Mouse (Mus musculus): Measurements from ENCODE around the gene Vmn1r55. TPM values are rescaled to one million over a fixed set of nuclear protein-coding genes. Genes with fewer than 3 reads are reported as not detected.
"Not testable (repeated sequence)": the region's sequence is repeated elsewhere in the genome, so short reads cannot be mapped to it uniquely, and the experiment has no call there.

Gene Vmn1r55
- 0.01 and 0.05 TPM in 2 replicates for polyA plus RNA-seq (2014; fragmentation: Nextera tagmentation; extraction: Ambion mirVana)

DNA sequence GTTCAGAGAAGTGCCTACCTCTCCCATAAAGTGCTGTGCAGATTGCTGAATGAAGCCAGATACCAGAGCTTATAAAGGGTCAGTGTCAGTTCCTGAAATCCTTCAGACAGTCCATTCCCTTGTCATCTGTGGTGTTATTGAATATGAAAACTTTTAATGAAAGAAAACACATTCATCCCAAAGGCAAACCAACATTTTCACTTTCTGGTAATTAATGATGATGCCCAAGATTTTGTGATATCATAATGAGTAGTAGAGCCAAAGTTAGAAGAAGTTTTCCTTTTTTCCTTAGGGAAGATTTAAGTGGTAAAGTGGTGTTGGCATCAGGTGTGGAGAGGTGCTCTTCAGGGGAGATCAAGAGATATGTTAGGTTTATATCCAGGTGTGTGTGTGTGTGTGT, at the start of gene Vmn1r55:
Vmn1r55 (minus strand) TSS at position 101 of the 400 bp plus-strand sequence.
- H3K27ac ChIP-seq (ENCODE audit: low read depth, low read length); H3K36me3 ChIP-seq (ENCODE audit: control insufficient read depth, insufficient read depth, low read length); H3K9ac ChIP-seq (ENCODE audit: low read depth, low read length); ATAC-seq (ENCODE audit: low FRiP score); H3K4me2 ChIP-seq (replicated peaks; ENCODE audit: low read depth, low read length); H3K4me3 ChIP-seq (ENCODE audit: low read depth, low read length); DNase-seq (ENCODE audit: low spot score); H3K27me3 ChIP-seq (ENCODE audit: control insufficient read depth, insufficient read depth, low read length); H3K4me1 ChIP-seq (replicated peaks; ENCODE audit: control insufficient read depth, insufficient read depth, low read length); H3K9me3 ChIP-seq (ENCODE audit: control insufficient read depth, low read length): not testable (repeated sequence)

DNA sequence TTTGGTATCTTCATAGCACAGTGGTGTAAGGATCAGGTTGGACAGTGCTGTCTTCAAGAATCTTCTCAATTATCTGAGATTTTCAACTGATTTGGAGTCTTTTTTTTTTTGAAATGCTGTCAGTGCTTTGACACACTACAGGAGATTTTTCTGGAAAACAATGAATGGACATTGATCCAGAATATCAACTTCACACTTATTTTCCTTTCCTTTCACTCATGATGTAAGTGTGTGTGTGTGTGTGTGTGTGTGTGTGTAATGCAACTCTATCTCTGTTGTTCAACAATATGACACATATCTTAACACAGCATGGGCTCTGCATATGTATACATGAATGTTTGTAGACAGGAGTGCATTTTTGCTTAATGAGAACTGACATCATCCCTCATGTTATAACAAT, 47.2 kb upstream of the Vmn1r55 start, which contains the start of gene Vmn1r56:
Vmn1r56 (minus strand) TSS at position 101 of the 400 bp plus-strand sequence.
- not testable (repeated sequence) for H3K4me2 ChIP-seq (replicated peaks; ENCODE audit: low read depth, low read length); H3K4me3 ChIP-seq (ENCODE audit: low read depth, low read length); H3K27ac ChIP-seq (ENCODE audit: low read depth, low read length); DNase-seq (ENCODE audit: low spot score); H3K9ac ChIP-seq (ENCODE audit: low read depth, low read length); H3K9me3 ChIP-seq (ENCODE audit: control insufficient read depth, low read length); H3K4me1 ChIP-seq (replicated peaks; ENCODE audit: control insufficient read depth, insufficient read depth, low read length); ATAC-seq (ENCODE audit: low FRiP score); H3K36me3 ChIP-seq (ENCODE audit: control insufficient read depth, insufficient read depth, low read length); H3K27me3 ChIP-seq (ENCODE audit: control insufficient read depth, insufficient read depth, low read length)

DNA sequence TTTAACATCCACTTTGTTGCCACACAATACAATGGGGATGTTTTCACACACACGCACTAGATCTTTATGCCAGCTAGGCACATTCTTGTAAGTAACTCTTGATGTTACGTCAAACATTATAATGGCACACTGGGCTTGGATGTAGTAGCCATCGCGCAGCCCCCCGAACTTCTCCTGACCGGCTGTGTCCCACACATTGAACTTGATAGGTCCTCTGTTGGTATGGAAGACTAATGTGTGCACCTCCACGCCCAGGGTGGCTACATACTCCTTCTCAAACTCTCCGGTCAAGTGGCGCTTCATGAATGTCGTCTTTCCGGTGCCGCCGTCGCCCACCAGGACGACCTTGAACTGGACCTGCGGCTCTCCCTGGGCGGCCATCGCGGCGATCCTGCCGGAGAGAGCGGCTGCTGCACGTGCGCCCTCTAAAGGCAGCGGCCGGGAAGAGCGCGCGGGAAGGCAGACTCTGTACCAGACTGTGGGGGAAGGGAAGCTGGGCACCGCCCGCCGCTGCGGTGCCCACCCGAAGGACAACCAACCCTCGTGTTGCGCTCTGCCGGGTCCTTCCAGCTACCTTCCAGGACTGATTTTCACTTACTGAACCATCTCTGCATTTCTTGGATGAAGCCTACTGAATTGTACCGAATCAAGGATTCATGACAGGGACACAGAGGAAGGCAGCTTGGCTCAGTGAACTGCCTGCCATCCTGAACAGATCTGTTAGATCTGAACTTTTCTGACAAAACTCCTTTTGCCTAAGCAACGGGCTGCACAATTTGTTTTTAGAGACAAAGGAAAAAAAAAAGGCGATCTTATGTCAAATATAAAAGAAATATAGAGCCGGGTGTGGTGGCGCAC, 23.7 kb downstream of the Vmn1r55 start, which contains the start of gene Rasl2-9:
Rasl2-9 (minus strand) TSS at position 402 of the 858 bp plus-strand sequence.
- peak within 1 kb of the TSS; percentile 49 for H3K4me2 ChIP-seq (replicated peaks; ENCODE audit: low read depth, low read length)
- 20% methylated on average over 42 of the region's 42 CpGs for WGBS
- no peak within 1 kb of the TSS for H3K27ac ChIP-seq (ENCODE audit: low read depth, low read length)
- H3K36me3 ChIP-seq (ENCODE audit: control insufficient read depth, insufficient read depth, low read length): no peaks in the 10 kb centered on the region
- ATAC-seq (ENCODE audit: low FRiP score): peak; percentile 85
- 0 out of 2 replicates have a peak within 1 kb of the TSS, but pooled peaks have one; percentile 45 for H3K9ac ChIP-seq (ENCODE audit: low read depth, low read length)
- no peaks in the 10 kb centered on the region for H3K4me1 ChIP-seq (replicated peaks; ENCODE audit: control insufficient read depth, insufficient read depth, low read length)
- H3K9me3 ChIP-seq (ENCODE audit: control insufficient read depth, low read length): no peaks in the 10 kb centered on the region
- no peaks in the 10 kb centered on the region for H3K27me3 ChIP-seq (ENCODE audit: control insufficient read depth, insufficient read depth, low read length)
- peak within 1 kb of the TSS; percentile 10; the same call in 1 of the 2 replicates for H3K4me3 ChIP-seq (ENCODE audit: low read depth, low read length)
- peak; percentile 85 for DNase-seq (ENCODE audit: low spot score)

DNA sequence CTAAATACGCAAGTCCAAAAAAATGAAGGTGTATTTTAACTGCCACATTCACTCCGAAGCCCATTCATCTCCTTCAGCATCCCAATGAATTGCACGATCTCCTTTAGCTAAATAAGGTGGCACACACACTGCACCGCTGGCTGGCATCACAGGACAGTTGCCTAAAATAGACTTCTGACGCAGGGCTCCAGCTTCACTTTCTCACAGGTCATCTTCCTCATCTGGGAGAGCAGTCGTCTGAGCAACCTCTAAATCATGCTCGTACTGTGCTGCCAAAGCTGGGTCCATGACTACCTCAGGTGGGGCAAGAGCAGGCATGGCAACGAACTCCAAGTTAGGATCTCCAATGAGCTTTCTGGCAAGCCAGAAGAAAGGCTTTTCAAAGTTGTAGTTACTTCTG, 24.4 kb downstream of the Vmn1r55 start:
- Histone ChIP-seq H3K27me3 (ENCODE audit: control insufficient read depth, insufficient read depth, low read length) (no peaks in the 10 kb centered on the region), H3K9ac (ENCODE audit: low read depth, low read length) (no peak overlapping the region), H3K9me3 (ENCODE audit: control insufficient read depth, low read length) (no peaks in the 10 kb centered on the region), H3K4me2 (replicated peaks; ENCODE audit: low read depth, low read length) (no peak overlapping the region), H3K4me3 (ENCODE audit: low read depth, low read length) (no peak overlapping the region), H3K27ac (ENCODE audit: low read depth, low read length) (no peak overlapping the region), H3K36me3 (ENCODE audit: control insufficient read depth, insufficient read depth, low read length) (no peaks in the 10 kb centered on the region), H3K4me1 (replicated peaks; ENCODE audit: control insufficient read depth, insufficient read depth, low read length) (no peaks in the 10 kb centered on the region)
- ATAC-seq (ENCODE audit: low FRiP score) (no peak), DNase-seq (ENCODE audit: low spot score) (no peak)
- 89% methylated on average over 8 of the region's 8 CpGs for WGBS

DNA sequence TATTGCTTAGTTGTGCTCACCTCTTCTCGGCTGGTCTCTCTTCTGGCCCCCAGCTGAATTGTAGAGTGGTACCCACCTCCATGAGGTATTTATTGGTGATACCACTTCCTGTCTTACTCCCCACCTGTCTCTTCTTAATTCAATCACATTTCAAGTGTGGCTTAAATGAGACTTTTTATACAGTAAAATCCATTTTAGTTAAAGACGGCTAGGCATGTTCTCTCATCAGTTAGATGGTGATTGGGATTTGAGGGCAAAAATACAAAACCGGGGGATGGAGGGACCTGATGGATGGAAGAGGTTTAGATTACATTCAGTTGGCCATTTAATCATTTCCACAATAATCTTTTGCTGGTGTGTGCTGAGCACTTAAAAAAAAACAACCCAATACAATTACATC, 32.6 kb downstream of the Vmn1r55 start, which contains the start of gene Rfpl4:
Rfpl4 (minus strand) TSS at position 101 of the 400 bp plus-strand sequence.
- H3K9ac ChIP-seq (ENCODE audit: low read depth, low read length): no peak within 1 kb of the TSS
- no peak within 1 kb of the TSS for H3K4me2 ChIP-seq (replicated peaks; ENCODE audit: low read depth, low read length)
- H3K4me1 ChIP-seq (replicated peaks; ENCODE audit: control insufficient read depth, insufficient read depth, low read length): no peaks in the 10 kb centered on the region
- no peak within 1 kb of the TSS for H3K4me3 ChIP-seq (ENCODE audit: low read depth, low read length)
- H3K9me3 ChIP-seq (ENCODE audit: control insufficient read depth, low read length): no peaks in the 10 kb centered on the region
- no peak for ATAC-seq (ENCODE audit: low FRiP score)
- no peaks in the 10 kb centered on the region for H3K27me3 ChIP-seq (ENCODE audit: control insufficient read depth, insufficient read depth, low read length)
- DNase-seq (ENCODE audit: low spot score): no peak
- H3K36me3 ChIP-seq (ENCODE audit: control insufficient read depth, insufficient read depth, low read length): no peaks in the 10 kb centered on the region
- WGBS: 92% methylated on average over 3 of the region's 3 CpGs
- H3K27ac ChIP-seq (ENCODE audit: low read depth, low read length): no peak within 1 kb of the TSS

DNA sequence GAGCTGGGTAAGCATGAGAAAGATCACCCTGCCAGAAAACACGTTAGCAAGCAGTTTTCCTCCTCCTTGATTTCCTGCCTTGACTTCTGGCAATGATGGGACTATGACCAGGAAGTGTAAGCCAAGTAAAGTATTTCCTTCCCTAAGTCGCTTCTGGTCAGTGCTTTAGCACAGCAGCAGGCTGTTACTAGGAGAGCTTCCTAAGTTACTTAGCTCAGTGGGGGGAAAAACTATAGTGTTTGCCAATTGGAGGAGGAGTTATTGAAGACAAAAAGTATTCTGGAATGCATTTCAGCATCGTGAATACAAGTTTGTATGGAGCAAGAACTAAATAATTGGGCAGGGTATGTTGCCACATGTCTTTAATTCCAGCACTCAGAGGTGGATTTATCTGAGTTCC, 36.8 kb downstream of the Vmn1r55 start:
- H3K4me1 ChIP-seq (replicated peaks; ENCODE audit: control insufficient read depth, insufficient read depth, low read length): no peaks in the 10 kb centered on the region
- H3K27ac ChIP-seq (ENCODE audit: low read depth, low read length): no peak overlapping the region
- H3K4me2 ChIP-seq (replicated peaks; ENCODE audit: low read depth, low read length): no peak overlapping the region
- no peak overlapping the region for H3K4me3 ChIP-seq (ENCODE audit: low read depth, low read length)
- no peak for DNase-seq (ENCODE audit: low spot score)
- H3K9me3 ChIP-seq (ENCODE audit: control insufficient read depth, low read length): no peaks in the 10 kb centered on the region
- no peaks in the 10 kb centered on the region for H3K36me3 ChIP-seq (ENCODE audit: control insufficient read depth, insufficient read depth, low read length)
- no peaks in the 10 kb centered on the region for H3K27me3 ChIP-seq (ENCODE audit: control insufficient read depth, insufficient read depth, low read length)
- no peak for ATAC-seq (ENCODE audit: low FRiP score)
- no peak overlapping the region for H3K9ac ChIP-seq (ENCODE audit: low read depth, low read length)
- 51% methylated on average over 3 of the region's 3 CpGs for WGBS

DNA sequence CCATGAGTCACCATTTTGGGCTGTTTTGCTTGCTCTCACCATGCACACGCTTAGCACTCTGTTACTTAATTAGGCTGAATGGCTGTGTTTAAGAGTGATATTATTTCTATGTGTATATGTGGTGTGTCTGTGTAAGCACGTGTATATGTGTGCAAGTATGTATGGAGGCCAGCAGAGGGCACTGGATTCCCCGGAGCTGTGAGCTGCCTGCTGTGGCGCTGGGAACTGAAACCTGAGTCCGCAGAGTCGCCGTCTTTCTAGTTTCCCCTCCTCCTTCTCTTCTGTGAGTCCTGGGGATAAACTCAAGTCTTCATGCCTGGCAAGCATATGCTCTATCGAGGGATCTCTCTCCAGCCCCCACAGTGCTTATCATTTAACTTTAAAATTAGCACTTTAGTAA, 40.2 kb downstream of the Vmn1r55 start:
- H3K36me3 ChIP-seq (ENCODE audit: control insufficient read depth, insufficient read depth, low read length): no peaks in the 10 kb centered on the region
- H3K4me1 ChIP-seq (replicated peaks; ENCODE audit: control insufficient read depth, insufficient read depth, low read length): no peaks in the 10 kb centered on the region
- H3K27me3 ChIP-seq (ENCODE audit: control insufficient read depth, insufficient read depth, low read length): no peaks in the 10 kb centered on the region
- no peak overlapping the region for H3K9ac ChIP-seq (ENCODE audit: low read depth, low read length)
- H3K27ac ChIP-seq (ENCODE audit: low read depth, low read length): no peak overlapping the region
- 86% methylated on average over 8 of the region's 8 CpGs for WGBS
- ATAC-seq (ENCODE audit: low FRiP score) (no peak), DNase-seq (ENCODE audit: low spot score) (no peak)
- H3K4me3 ChIP-seq (ENCODE audit: low read depth, low read length): no peak overlapping the region
- H3K4me2 ChIP-seq (replicated peaks; ENCODE audit: low read depth, low read length): no peak overlapping the region
- H3K9me3 ChIP-seq (ENCODE audit: control insufficient read depth, low read length): no peaks in the 10 kb centered on the region

DNA sequence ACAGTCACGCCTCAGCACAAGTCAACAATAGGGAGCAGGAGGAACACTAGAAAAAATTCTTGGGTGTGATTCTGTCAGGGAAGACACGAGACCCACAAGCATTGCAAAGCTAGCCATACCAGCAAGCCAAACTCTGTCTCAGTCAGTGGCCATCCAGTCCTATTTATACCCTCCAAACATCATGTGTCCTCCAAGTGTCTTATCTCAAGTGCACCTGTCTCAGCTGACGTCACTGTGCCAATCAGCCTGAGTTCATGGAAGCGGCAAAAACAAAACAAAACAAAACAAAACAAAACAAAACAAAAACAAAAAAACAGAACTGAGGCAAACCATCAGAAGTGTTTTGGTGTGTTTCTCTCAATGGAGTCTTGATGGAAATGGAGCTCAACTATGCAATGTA, 41.2 kb downstream of the Vmn1r55 start:
- DNase-seq (ENCODE audit: low spot score) (no peak), ATAC-seq (ENCODE audit: low FRiP score) (no peak)
- Histone ChIP-seq H3K4me2 (replicated peaks; ENCODE audit: low read depth, low read length) (no peak overlapping the region), H3K9ac (ENCODE audit: low read depth, low read length) (no peak overlapping the region), H3K27me3 (ENCODE audit: control insufficient read depth, insufficient read depth, low read length) (no peaks in the 10 kb centered on the region), H3K9me3 (ENCODE audit: control insufficient read depth, low read length) (no peaks in the 10 kb centered on the region), H3K27ac (ENCODE audit: low read depth, low read length) (no peak overlapping the region), H3K36me3 (ENCODE audit: control insufficient read depth, insufficient read depth, low read length) (no peaks in the 10 kb centered on the region), H3K4me1 (replicated peaks; ENCODE audit: control insufficient read depth, insufficient read depth, low read length) (no peaks in the 10 kb centered on the region), H3K4me3 (ENCODE audit: low read depth, low read length) (no peak overlapping the region)
- 81% methylated on average over 4 of the region's 4 CpGs for WGBS

DNA sequence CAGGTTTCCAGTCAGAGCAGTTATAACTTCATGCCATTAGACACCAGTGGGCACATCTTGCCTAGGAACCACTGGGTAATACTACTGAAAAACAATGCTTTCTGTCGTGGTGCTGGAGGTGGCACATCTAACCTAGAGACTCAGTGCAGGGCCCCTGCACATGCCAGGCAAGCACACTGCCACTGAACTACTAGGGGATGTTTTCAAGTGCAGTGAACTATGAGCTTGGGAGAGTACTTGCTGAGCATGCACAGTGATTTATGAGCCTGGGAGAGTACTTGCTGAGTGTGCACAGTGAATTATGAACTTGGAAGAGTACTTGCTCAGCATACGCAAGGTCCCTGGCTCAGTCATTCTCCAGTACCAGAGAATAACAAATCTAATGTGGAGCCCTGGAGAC, 46.9 kb downstream of the Vmn1r55 start:
- DNase-seq (ENCODE audit: low spot score) (no peak), ATAC-seq (ENCODE audit: low FRiP score) (no peak)
- no peaks in the 10 kb centered on the region for H3K9me3 ChIP-seq (ENCODE audit: control insufficient read depth, low read length)
- H3K36me3 ChIP-seq (ENCODE audit: control insufficient read depth, insufficient read depth, low read length): peaks cover 5% of the 10 kb centered on the region; the same call in 1 of the 2 replicates
- H3K4me3 ChIP-seq (ENCODE audit: low read depth, low read length): no peak overlapping the region
- no peaks in the 10 kb centered on the region for H3K4me1 ChIP-seq (replicated peaks; ENCODE audit: control insufficient read depth, insufficient read depth, low read length)
- 90% methylated on average over 2 of the region's 2 CpGs for WGBS
- no peak overlapping the region for H3K9ac ChIP-seq (ENCODE audit: low read depth, low read length)
- no peaks in the 10 kb centered on the region for H3K27me3 ChIP-seq (ENCODE audit: control insufficient read depth, insufficient read depth, low read length)
- no peak overlapping the region for H3K4me2 ChIP-seq (replicated peaks; ENCODE audit: low read depth, low read length)
- H3K27ac ChIP-seq (ENCODE audit: low read depth, low read length): no peak overlapping the region

All from hindbrain, embryonic 11.5 days (tissue).